Mouse (Mus musculus): ENCODE results near the gene Suv39h2.
A peak's percentile ranks its signal among the peaks of the same experiment; 100 is the strongest.

Suv39h2 gene

DNA sequence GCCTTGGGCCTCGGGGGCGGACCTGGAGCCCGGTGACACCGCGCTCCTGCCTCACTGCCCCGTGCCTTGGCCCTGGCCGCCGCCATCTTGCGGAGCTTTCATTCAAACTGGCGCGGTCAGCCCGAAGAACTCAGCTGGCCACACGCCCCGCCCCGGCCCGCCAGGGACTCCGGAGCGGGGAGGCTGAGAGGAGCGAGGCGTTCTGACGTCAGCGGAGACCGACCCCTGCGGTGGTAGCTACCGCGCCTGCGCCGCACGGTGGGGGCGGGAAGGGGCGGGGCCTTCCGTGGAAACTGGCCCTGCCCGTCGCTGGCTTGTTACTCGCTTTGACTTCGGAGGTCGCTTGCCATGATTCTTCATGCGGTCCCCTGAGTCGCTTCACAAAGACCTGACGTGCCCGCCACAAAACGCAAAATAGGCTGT lies at the start of gene Suv39h2:
TSS of gene Suv39h2 (minus strand) at position 171 of the 423 bp plus-strand sequence.
- DNase-seq (ENCODE audit: low spot score): peak; percentile 94

DNA sequence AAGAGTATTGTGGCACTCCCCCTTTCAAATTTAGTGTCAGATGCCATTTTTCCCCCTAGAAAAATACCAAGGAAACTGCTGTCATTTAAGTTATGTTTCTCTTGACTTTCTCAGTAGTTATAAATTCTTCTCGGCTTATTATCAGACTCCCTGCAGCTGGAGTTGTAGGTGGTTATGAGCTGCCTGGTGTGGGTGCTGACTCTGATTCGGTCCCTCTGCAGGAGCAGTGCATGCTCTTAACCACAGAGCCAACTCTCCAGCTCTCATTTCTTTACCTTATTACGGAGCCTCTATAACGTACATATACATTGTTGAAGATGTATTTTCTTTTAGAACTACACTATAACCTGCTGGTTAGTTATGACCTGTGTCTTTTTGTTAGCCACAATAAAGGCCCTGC lies 47.7 kb upstream of the Suv39h2 start:
- no peak for DNase-seq (ENCODE audit: low spot score)

DNA sequence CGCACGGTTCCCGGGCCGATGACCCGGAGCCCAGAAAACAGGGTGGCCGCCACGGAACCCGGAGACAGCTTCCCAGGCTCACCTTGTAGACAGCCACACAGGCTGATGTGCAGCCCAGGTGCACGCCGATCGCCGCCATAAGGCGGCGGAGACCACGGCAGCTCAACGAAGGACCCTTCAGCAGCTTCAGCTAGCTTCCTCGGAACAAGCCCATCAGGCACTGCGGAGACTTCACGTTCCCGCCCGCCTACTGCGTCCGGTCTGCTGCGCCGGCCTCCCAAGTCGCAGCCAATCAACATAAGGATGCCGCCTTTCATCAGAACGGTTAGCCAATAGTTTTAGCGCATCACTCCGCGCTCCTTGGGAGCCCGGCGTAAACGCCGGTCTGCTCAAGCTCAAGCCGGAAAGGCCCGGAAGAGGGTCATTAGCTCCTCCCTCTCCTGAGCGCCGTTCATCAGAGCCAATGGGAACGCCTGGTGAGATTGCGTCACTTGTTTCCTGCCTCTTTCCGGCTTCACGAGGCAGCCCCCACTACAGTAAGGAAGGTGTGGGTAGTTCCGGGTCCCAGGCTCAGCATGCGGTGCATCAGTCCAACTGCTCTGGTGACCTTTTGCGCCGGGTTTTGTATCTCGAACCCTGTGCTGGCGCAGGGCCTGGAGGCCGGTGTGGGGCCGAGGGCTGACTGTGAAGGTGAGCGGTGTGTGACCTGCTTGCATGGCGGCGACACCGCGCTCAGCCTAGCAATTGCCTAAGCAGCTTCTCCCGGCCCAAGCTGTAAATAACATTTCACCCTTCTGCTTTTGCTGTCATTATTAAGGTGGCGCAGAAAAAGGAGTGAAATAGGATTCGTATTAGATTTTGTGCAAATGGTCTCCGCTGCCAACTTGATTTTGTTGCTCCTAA lies 38.0 kb upstream of the Suv39h2 start, which contains the start of the genes Gm45902, Hspa14 and Cdnf:
TSS of gene Gm45902 (minus strand) at position 239 of the 903 bp plus-strand sequence.
TSS of gene Hspa14 (minus strand) at position 263 of the 903 bp plus-strand sequence.
TSS of gene Cdnf (plus strand) at position 479 of the 903 bp plus-strand sequence.
- peak; percentile 99 for DNase-seq (ENCODE audit: low spot score)

DNA sequence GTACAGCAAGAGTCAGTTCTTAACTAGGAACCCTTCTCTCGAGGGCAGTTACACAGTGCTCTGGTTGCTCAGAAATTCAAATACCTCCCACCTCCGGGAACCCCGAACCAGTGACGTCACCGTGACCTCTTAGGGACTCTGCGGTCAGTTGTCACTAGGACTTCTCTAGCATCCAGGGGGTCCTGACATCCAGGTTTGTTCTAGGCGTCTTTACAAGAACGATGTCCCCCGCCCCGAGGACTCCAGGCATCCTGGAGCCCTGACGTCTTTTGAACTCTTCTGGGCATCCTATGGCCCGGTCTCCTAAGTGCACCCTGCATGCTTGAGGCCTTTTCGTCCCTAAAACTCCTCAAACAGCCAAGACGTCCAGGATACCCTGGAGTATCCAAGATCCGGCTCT lies 37.2 kb upstream of the Suv39h2 start:
- peak; percentile 69 for DNase-seq (ENCODE audit: low spot score)

DNA sequence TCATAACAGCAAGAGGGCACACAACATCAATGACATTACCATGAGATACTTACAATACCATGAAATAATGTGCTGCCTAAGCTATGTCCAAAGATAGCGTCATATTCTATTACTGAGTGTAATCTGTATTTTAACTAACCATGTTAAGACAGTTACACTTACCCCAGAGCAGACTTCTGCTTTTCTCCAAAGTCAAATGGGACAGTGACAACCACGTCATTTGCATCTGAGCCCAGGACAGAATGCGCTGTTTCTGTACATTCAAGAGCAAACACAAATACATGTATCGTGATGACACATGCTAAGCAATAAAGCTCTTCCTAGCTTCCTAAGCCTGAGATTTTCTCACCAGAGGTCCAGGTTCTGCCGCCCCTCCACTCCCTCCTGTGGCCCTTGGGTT lies 26.1 kb upstream of the Suv39h2 start:
- no peak for DNase-seq (ENCODE audit: low spot score)

DNA sequence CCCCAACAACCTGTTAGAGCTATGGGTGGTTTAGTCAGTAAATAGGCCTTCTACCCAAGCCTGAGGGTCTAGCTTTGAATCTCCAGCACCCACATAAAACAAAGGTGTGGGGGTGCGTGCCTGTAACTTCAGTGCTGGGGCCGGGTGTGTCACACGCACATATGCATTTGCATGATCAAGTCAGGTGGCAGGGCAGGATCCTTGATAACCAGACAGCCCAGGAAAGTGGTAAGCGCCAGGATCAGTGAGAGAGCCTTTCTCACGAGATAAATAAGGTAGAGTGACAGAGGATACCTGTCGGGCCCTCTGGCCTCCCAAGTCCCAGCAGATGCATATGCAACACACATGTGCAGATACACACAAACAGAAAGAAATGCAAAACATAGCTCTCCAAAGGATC lies 24.7 kb upstream of the Suv39h2 start:
- no peak for DNase-seq (ENCODE audit: low spot score)

DNA sequence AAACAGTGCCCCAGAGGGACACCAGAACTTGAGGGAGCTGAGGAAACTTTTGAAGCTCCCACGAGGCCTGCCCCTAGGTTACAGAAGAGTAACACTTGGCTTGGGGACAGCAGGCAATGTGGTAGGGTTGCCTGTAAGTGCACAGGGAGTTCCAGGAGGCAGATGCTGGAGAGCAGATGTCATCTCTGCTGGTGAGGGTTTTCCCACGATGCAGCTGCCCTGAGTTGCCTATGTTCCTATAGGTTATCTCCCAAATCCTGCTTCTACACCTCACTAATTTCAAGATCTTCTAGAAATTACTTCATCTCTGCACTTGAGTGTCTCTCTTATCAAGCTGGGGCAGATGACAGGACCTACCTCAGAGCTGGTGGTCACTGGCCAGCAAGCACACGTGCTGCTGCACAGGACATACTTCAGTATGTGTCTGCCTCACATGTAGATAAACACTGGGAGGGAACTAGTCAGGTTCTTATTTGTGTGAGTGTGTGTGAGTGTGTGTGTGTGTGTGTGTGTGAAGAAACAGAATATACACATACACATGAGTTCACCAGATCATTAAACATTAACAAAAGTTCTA lies 19.1 kb upstream of the Suv39h2 start:
- DNase-seq (ENCODE audit: low spot score): peak; percentile 22

DNA sequence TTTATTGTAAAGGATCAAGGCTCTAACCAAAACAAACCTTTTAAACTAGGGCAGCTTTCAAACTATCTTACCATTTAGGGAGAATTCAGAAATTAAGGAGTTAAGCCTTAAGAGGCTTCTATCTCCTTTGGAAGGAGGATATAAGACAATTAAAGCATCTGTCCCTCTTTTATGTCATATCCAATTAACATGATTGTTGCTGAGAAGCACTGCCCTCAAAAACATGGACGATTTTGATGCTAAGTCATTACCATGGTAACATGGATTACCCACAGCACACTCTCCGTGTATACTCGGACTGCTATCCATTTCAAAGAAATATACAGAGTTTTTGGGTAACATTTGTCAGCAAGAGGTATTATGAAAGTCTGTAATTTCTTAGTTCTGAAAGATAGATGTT lies 15.0 kb upstream of the Suv39h2 start:
- no peak for DNase-seq (ENCODE audit: low spot score)

DNA sequence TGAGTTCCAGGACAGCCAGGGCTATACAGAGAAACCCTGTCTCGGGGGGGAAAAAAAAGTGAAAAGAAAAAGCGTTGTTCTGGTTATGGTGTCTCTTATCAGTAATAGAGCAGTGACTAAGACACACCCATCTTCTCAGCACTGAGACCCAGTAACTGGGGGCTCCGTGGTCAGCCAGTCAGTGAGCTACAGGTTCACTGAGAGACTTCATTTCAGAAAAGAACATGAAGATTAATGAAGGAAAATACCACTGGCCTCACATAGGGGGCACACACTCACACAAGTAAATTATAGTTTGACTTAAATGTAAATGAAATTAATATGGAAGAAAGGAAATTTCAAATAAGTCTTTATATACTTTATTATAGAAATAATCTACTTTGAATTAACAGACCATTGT lies 5.4 kb upstream of the Suv39h2 start:
- peak; percentile 34 for DNase-seq (ENCODE audit: low spot score)

DNA sequence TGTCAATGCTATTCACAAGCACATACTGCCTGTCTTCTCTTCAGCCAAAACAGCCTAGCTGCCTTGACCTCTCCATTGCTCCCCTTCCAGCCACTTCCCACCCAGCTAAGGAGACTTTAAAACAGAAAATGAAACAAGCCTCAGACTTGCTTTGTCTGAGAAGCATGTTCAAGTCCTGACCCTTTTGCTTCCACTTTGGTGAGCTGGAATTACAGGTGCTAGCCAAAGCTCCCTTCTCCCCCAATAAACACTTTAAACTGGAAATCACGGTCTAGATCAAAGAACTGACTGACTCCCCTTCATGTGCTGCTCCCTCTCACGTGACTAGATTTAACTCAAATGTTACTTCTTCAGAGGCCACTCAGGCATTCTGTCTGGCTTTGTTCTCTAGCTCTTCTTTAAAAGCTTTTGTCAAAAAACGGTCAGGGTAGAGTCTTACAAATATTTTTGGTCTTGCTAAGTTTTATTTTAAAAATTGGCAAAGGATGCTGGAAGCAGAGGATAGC lies 968 bp upstream of the Suv39h2 start:
- DNase-seq (ENCODE audit: low spot score): no peak

DNA sequence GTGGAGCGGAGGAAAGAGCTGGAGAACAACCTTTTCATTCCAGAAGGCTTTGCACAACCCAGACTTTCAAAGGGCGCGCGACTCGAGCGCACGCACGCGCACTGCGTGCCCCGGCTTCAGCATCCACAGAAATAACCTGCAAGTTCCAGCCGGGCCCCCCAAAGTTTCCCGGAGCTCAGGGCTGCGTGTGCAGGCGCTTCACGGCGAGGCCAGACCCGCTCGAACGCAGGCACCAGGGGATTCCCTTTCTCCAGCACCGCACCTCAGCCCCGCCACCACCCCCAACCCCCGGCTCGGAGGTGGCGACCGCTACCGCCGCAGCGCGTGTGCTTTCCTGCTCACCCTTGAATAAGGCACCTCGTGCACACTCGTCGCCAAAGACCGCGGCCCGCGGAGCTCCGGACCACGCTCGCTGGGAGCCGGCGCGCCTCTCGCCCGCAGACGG lies 448 bp downstream of the Suv39h2 start:
- DNase-seq (ENCODE audit: low spot score): peak; percentile 65

DNA sequence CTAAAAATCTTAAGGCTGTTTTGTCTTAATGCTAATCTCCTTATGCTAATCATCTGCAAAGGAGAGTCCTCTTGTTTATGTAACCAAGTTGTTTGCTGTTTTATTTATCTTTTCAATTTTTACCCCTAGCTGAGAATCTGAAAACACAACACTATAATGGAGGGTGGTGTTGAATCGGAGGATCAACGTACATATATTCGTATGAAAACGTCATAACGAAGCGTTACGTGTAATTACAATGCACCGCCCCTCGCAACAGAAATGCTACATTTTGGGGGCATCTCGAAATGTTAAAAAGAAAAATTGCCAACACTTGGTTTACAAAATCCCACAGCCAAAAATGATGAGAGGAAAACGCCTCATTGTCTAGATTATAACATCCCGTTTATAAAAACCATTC lies 940 bp downstream of the Suv39h2 start:
- DNase-seq (ENCODE audit: low spot score): peak; percentile 62

DNA sequence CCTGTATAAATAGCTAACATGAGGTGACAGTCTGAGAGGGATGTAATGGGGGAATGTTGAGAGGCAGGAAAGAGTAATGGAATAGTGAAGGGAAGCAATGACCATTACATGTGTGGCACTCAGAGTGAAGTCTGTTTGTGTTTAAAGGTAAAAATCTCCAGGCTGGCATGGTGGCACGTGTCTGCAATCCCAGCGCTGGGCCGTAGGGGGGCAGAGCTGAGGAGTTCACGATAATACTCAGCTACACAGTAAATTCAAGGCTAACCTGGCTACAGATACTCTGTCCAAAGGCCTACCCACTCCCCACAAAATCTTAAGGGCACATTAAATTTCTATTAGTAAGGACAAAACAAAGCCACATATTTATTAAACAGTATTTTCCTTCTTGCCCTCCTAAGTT lies 18.2 kb downstream of the Suv39h2 start:
- no peak for DNase-seq (ENCODE audit: low spot score)

DNA sequence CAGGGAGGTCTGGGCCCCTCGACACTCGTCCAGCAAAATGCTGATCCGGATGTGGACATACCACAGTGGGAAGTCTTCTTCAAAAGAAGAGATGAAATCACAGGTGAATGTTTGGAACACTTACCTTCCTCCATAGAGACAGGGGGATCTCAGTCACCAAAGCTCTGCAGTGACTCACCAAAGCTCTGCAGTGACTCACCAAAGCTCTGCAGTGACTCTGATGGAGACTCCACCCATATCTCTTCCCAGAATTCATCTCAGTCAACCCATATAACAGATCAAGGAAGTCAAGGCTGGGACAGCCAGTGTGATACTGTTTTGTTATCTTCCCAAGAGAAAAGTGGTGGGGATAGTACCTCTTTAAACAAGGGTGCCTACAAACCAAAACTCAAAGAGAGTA lies 21.7 kb downstream of the Suv39h2 start:
- DNase-seq (ENCODE audit: low spot score): no peak

DNA sequence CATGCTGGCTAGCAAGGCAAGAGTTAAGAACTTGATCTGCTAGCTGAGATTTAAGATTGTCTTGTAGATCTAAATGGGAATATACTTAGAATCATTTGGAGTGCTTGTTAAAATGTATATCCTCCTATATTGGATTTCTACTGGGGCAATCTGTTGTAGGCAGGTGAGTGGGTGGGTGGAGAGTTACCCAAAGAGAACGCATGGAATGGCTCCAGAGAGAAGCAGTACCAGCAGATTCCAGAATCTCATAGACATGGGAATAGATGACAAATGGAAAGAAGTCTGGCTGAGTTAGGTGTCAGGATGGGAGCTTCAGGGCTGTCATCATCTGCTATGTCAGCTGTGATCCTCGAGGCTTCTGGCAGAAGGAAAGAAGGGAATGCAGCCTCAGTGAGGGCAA lies 25.4 kb downstream of the Suv39h2 start:
- no peak for DNase-seq (ENCODE audit: low spot score)

DNA sequence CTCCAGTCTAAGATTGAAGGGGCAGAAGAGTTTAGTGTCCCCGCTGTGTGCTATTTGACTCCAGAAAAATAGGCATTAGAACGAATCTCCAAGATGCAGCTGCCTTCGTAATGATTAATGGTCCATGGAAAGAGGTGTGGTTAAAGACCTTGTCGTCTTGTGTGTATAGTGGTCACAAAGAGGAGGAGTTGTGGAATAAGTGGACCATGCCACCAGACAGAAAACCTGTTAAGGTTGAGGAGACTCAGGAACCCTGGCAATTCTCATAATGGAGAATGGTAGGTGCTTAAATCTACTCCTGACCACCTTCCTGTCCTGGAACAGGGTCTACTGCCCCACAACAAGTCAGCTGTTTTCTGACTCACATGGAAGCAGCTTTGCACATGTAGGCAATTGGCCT lies 28.8 kb downstream of the Suv39h2 start:
- no peak for DNase-seq (ENCODE audit: low spot score)

DNA sequence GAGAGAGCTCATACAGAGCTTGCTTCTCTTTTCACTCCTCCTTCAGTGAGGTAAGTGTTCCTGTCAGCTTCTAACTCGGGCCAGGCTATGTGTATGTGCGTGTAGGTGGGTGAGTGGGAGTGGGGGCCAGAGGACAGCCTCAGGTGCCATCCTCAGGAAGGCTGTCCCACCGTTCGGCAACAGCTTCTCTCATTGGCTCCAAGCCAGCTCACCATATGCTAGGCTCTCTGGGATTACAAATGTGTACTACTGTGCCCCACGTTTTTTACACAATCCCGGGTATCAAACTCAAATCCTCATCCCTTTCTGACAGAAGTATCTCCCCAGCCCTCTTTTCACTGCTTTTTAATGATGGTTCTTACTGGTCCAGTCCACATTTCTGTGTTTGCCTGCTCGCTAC lies 30.6 kb downstream of the Suv39h2 start:
- no peak for DNase-seq (ENCODE audit: low spot score)

DNA sequence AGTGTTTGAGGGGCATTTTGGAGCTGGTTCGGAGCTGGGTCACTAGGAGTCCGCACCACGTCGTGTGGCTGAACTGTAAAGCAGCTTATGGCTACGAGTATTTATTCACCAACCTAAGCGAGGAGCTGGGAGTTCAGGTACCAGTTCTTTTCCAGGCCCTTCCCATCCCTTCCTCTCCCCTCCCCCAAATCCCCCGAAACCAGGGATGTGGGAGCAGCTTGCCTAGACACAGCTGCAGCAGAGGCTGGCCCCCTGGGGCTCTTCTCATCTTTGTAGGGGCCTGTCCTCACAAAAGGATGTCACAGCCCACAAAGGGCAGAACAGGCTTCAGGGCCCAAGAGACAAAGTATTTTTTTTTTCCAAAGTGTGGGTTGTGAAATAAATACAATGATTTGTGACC lies 36.9 kb downstream of the Suv39h2 start:
- no peak for DNase-seq (ENCODE audit: low spot score)

DNA sequence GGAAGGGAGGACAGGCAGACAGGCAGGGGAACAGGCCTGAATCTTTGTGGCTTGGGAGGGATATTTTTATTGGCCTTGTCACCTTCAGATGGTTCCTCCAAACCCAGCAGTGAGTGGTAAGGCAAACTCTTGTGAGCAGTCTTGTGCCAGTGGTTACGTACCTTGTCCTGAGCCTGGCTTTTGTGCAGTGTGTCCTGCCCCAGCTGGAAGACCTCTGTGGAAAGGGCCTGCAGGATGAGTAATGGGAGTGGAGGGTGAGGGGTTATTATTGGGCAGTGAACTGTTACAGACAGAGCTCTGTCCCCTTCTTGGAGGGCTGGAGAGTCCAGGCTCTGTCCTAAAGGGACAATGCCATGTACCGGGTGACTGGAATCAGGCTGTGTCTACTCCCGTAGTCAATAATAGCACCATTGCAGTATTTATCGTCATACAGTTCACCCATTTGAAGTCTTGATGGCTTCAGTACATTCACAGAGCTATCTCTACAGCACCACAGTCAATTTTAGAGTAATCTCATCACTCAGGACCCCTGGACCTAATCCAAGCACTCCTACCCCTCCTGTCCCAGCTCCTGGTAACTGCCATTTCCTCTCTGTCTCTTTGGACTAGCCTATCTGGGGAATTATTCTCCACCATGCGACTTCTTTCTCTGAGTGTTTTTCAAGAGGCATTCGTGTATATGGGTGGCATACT lies 39.3 kb downstream of the Suv39h2 start:
- DNase-seq (ENCODE audit: low spot score): no peak

DNA sequence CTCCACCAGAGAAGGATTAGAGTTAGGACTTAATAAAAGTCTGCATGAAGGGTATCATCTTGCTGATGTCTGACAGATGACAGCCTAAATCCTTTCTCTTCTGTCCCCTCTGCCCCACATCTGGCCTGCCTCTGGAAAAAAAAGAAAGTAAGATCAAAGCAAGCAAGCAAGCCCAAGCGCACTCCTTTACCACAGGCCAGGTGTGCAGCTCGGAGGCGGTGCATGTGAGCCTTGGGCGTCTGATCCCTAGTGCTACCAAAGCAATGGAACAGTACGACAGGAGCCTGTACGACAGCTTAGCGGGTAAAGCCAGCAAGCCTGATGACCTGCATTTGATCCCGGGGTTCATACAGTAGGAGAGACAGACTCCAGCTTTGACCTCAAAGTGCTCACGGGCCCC lies 43.9 kb downstream of the Suv39h2 start:
- no peak for DNase-seq (ENCODE audit: low spot score)

DNA sequence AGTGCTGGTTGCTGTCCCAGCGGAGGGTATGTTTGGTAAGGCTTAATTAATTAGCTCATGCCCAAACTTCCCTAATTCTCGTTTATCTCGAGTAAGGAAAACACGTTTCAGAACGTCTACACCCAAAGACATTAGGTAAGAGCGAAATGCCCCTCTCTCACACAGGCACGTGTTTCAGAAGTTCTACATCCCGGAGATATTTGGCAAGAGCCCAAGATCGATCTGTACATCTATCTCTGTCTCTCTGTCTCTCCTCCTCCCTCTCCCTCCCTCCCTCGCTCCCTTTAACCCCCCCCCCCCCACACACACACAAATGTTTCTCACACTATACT lies 50.3 kb downstream of the Suv39h2 start:
- no peak for DNase-seq (ENCODE audit: low spot score)

DNA sequence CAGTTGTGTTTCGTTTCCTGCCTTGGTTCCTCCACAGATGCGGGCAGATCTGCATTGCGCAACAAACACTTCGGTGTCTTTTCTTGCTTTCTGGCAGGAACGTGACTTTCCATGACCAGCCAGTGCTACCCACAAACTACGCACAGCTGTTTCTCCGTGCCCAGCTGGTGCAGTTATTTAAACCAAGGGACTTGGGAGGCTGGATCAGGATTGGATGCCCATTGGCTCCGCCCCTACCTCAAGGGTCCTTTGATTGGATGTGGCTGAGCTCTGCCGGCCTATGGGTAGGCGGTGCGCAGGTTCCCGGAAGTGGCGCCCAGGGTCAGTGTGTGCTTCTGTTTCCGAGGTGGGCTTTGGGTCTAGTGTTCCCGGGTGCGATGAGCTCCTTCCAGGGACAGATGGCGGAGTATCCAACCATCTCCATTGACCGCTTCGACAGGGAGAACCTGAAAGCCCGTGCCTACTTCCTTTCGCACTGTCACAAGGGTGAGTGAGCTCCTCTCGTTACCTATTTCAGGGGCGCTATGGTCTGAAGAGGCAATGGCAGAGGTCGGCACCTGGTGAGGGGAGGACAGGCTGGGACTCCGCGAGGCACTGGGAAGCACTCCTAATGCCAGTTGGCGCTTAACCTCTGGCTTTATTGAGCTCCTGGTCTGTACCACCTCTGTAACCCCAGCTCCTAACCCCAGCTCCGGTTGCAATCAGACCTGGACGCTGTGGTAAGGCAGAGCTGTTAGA lies 50.8 kb downstream of the Suv39h2 start, which contains the start of gene Dclre1c:
TSS of gene Dclre1c (plus strand) at position 291 of the 738 bp plus-strand sequence.
- DNase-seq (ENCODE audit: low spot score): peak; percentile 93
